Mouse (Mus musculus) megakaryocyte progenitor cell, adult 5-6 weeks (primary cell): ENCODE measurements around the gene Hand2. TPM values are rescaled to one million over a fixed set of nuclear protein-coding genes. Genes with fewer than 3 reads are reported as not detected.

Source experiments
- ATAC-seq: replicated peaks from 2 replicates; pipeline ENCODE4 v1.8.0; 2016; ENCODE audit warnings: mild to moderate bottlenecking, moderate TSS enrichment, inconsistent platforms; ENCODE audit not compliant: poor library complexity
- total RNA-seq, 2 experiments: library from RNA; stranded (forward) in 1 of 2; stranded (reverse) in 1 of 2; fragments of 157-497, 149-512 nt in 1 of 2; fragments of 200-1000 nt in 1 of 2; gene quantifications; 2 replicates each; pipeline versions ENCODE4 v1.2.3 to v1.2.4; 2015 to 2017

Hand2 gene
- total RNA-seq, 2 experiments from 2014 or later: not detected

GRCm38 (mm10) chr8:57340840-57341540, 20.2 kb downstream of the Hand2 start:
- peak; percentile 23; the same call in 1 of the 2 replicates for ATAC-seq

GRCm38 (mm10) chr8:57341541-57341840, 20.7 kb downstream of the Hand2 start:
- ATAC-seq: no peak

- no peak for ATAC-seq
Measured at GRCm38 (mm10) chr8:57342386-57343090, 21.8 kb downstream of the Hand2 start.

DNA sequence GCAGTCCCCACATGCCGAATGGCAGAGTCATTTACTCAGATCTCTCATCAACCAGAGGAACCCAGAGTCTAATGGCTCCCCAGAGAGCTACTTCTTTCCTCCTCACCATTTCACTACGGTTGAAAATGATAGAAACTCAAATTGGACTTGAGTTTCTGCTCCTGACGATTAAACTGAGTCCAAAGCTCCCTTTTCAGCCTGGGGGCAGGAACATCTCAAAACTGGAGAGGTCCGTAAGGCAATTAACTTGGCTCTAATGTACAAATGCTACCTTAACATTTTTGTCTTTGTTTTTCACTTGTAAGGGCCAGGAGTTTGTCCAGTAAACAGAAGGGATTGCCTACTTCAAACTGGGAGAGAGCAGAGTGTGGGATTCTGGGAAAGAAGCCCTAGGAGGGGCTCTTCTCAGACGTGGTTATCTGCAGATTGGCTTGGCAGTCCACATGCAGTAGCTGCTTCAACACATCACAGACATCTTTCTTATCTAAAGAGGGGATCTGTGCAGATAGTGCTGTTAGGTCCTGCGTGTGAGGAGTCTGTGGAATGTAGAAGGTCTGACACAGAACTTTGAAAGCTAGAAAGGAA, 23.0 kb downstream of the Hand2 start:
- no peak for ATAC-seq

DNA sequence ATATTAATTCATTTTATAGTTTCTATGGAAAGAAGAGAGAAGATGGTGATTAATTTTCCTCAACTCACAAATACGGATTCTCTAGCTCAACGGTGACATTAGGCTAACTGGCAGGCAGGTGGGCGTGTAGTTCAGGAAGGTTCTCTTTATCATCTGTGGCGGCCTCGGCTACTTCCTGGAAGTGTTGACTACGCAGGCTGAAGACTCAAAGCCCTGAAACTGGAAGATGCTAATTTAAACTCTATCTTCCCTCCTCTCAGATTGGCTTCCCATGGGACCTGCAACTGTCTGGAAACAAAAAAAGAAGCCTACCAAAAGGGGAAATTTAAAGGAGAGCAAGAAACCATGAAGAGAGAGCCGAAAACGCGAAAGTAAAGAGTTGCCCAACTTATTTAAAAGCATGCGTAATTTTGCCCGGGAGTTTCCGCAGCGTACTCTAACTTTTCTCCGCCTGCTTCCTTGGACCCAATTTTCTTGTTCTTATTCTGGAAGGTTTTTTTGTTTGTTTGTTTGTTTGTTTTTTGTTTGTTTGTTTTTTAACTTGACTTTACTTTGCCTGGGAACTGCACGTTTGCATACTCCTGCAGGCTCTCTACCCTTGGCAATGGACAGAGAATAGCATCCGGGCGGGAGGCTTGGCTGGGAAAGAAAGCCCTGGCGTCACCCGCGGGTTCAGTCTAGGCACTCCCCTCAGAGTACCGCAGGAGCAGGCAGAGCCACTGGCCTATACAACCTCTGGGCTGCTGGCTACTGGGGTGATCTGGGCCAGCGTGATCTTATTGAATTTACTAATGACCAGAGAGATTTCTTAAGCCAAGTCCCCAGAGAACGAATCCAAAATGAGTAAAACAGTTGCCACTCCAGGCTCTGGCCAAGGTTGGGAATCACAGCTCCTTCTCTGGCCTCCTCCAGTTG, 24.4 kb downstream of the Hand2 start:
- no peak for ATAC-seq

- no peak for ATAC-seq
Measured at GRCm38 (mm10) chr8:57346371-57346770, 25.6 kb downstream of the Hand2 start.

DNA sequence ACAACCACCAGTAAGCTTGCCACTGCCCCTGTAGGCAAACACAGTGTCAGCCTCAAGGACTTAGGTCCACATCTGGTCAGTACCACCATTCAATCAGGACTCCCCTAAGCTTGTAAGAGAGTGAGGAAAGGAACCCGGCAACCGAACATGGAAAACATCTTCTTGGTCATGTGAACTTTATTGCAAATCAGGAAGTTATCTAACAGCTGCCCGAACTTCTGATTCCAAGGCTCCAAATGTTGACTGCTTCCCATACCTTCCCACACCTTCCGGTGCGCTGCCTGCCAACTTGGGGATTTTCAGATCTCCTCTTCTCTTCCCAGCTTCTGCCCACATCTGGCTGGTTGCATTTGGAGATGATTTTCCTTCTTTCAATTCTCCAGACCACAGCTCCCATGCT, 26.4 kb downstream of the Hand2 start:
- no peak for ATAC-seq

- no peak for ATAC-seq
Measured at GRCm38 (mm10) chr8:57348251-57348650, 27.5 kb downstream of the Hand2 start.

DNA sequence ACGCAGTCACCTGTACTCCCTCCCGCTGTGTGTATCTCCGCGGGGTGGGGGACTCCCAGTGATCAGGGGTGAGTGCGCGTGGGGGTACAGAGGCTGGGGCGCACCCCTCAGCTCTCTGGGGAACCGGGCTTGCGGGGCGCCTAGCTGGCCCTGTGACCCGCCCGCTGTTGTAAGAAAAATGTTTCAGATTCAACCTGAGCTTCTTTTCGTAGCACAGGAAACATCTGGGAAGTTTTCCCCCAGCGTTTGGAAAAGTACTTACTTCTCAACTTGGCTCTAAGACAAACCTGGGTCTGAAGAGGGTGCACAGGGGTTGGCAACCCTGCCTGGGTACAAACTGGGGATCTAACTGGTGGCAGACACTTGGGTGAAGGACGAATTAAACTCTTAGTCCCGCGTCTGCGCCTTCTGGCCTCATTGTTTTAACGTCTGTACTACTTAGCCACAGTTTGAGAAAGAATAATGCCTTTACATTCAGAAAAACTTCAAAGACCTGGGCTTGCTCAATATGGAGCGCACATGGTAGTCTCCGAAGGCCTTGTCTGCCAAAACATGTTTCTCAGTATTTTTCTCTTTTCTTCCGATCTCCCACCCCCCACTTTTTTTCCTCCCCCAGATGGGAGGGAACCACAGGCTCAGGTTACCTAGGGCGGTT, 28.2 kb downstream of the Hand2 start:
- ATAC-seq: no peak

DNA sequence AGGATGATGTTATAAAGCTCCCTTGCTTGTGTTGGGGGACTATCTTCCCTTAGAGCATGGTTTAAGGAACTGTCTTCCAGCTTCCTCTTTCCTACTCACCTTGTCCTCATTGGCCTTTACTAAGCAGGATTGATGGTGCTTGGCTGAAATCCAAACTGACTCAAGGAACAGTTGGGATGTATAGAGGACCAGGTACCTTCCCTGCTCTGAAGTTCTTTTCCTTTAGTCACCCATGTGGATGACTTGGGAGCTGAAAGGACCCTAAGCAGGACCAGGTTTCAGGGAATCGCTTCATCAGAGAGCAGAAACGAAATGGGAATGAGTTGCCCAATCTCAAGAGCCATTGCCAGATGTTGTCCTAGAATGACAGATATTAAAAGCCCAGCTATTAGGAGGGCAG, 31.1 kb downstream of the Hand2 start:
- no peak for ATAC-seq

GRCm38 (mm10) chr8:57353346-57354305, 32.8 kb downstream of the Hand2 start:
- peak; percentile 64 for ATAC-seq

GRCm38 (mm10) chr8:57354876-57355275, 34.1 kb downstream of the Hand2 start:
- no peak for ATAC-seq

- no peak for ATAC-seq
Measured at GRCm38 (mm10) chr8:57356529-57357325, 35.9 kb downstream of the Hand2 start.

DNA sequence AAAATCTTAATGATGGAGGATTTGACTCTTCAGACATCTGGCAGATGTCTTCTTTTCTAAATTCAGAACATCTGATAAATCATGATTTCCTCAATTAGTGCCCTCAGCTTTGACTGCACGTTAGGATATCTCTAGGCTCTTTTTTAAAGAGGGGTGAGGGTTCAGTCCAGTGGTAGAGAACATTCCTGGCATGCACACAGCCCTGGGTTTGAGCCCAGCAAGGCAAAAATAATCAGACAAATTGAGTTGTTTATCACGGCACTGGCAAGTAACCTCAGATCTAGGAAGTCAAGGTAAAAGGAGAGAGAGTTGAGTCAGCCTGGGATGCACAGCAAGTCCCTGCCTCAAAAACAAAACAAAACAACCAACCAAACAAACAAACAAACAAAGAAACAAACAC, 39.7 kb downstream of the Hand2 start:
- no peak for ATAC-seq

- no peak for ATAC-seq
Measured at GRCm38 (mm10) chr8:57361003-57361805, 40.4 kb downstream of the Hand2 start.

DNA sequence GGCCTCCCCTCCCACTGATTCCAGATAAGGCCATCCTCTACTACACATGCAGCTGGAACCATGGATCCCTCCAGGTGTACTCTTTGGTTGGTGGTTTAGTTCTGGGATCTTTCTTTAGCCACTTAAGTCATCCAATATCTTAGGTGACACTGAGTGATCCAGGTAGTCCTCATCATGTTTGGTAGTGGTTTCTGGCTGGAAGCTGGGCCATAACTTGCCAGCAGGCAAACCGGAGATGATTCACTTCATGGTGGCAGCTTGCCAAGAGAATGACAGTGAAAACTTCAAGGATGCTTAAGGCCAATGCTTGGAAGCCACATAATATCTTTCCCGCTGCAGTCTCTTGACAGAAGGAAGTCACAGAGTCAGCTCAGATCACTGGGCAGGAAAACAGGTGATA, 42.1 kb downstream of the Hand2 start:
- no peak for ATAC-seq

DNA sequence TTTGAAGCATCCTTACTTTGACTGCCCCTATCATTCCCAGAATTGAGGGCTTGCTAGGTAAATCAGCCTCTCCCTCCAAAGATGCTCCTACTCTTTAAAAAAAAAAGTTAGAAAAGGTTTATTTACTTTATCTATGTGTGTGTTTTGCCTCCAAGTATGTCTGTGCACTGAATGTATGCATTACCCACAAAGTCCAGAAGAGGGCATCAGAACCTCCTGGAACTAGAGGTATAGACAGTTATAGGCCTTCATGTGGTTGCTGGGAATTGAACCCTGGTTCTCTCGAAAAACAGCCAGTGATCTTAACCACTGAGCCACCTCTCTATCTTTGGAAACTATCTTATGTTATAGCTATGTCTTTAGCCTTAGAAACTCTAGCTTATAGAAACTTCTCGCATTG, 53.3 kb downstream of the Hand2 start:
- ATAC-seq: no peak
